Mouse (Mus musculus): ENCODE measurements at regions not wholly inside any gene's neighbourhood (a gene's known extent, or its start where the extent isn't known, plus 50 kb on each side); places are given as distances from the start of the nearest gene placed in this dataset.

DNA sequence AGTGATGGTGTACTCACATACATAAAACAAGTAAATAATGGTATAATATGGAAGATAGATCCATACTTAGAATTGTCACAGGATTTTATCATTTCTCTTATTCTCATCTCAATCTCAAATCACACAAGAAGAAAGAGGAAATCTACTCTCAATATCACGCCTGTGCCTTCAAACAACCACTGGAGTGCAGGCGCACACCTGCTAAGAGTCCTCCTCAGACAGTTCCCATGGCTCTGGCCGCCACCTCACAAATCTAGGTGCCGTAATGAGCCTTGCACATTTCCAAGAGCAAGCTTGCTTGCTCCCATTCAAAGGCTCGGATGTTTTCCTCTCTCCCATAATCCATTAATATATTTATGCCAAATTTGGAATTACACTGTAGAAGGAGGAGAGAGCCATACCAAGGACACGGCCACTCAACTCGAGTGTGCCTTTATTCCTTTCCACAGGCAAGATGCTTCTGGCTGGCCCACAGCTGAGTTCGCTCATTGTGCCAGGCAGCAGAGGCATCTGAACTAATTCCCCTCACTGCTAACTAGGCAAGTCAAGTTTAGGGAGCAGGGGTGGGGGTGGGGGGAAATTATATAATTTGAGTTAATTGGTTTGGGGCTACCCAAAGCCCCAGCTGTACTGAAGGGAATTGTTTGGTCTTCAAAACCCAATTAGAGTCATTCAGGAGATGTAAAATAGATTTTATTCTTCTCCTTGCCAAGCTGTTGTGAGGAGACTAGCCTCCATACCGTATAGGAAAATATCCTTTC, 209.2 kb upstream of the Hes1 start:
- peak; percentile 28 for TF ChIP-seq CTCF (IDR thresholded peaks at IDR 0.05; ENCODE audit: low read depth)
- ATAC-seq, result no peak
- H3K27ac ChIP-seq (ENCODE audit: low read depth, low read length), result no peak overlapping the region
- no peaks in the 10 kb centered on the region for H3K27me3 ChIP-seq (replicated peaks; ENCODE audit: control insufficient read depth, insufficient read depth, low read length)
- no peaks in the 10 kb centered on the region for H3K36me3 ChIP-seq (ENCODE audit: control insufficient read depth, insufficient read depth)
- WGBS, result 83% methylated on average over 9 of the region's 9 CpGs
- no peaks in the 10 kb centered on the region; the same call in 1 of the 2 replicates for H3K4me1 ChIP-seq (replicated peaks; ENCODE audit: control insufficient read depth, insufficient read depth, low read length)
- H3K4me3 ChIP-seq (ENCODE audit: low read depth, low read length), result no peak overlapping the region
- H3K4me2 ChIP-seq (replicated peaks; ENCODE audit: low read depth), result no peak overlapping the region
- no peak overlapping the region for H3K9ac ChIP-seq (ENCODE audit: low read depth, low read length)
- H3K9me3 ChIP-seq (ENCODE audit: control insufficient read depth), result no peaks in the 10 kb centered on the region

DNA sequence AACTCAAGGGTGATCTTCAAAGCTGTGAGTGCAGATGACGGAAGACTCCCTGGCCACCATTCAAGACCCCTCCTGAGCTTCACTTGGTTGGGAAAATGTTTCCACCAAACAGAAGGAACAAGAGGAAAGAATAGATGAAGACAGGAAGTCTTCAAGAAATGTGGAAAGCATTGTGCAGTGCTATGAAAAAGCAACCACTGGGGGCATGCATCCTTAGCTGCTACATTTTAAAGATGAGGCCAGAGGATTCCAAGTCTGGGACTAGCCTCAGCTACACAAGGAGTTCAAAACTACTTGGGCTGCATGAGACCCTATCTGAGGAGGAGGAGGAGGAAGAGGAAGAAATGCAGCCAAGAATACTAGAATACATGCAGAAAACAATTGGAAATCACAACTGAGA, 207.6 kb upstream of the Hes1 start:
- Histone ChIP-seq H3K4me1 (replicated peaks; ENCODE audit: control insufficient read depth, insufficient read depth, low read length) (0 out of 2 replicates have a peak, but pooled peaks cover 6% of the 10 kb centered on the region), H3K4me3 (ENCODE audit: low read depth, low read length) (no peak overlapping the region), H3K4me2 (replicated peaks; ENCODE audit: low read depth) (no peak overlapping the region), H3K27me3 (replicated peaks; ENCODE audit: control insufficient read depth, insufficient read depth, low read length) (no peaks in the 10 kb centered on the region), H3K36me3 (ENCODE audit: control insufficient read depth, insufficient read depth) (no peaks in the 10 kb centered on the region), H3K9me3 (ENCODE audit: control insufficient read depth) (no peaks in the 10 kb centered on the region), H3K9ac (ENCODE audit: low read depth, low read length) (no peak overlapping the region), H3K27ac (ENCODE audit: low read depth, low read length) (no peak overlapping the region)
- 90% methylated on average over 1 of the region's 1 CpGs for WGBS
- no peak for ATAC-seq
- TF ChIP-seq CTCF (IDR thresholded peaks at IDR 0.05; ENCODE audit: low read depth), result peak; percentile 62

DNA sequence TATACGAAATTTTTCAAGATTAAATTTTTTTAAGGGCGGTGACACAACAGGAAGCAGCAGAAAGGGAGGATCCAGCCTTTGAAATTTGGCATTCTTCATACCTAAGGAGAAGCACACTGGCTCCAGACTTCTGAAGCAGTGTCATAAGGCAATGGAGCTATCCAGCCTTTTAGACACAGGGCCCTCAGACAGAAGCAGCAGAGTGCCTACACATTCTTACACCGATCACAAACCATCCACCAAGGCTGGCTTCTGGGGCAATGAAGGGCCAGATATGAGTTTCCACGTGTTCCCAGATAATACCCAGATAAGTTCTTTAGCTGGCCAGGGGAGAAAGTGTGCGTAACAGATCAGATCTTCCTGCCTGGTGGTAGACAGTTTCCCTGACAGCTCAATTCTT, 205.5 kb upstream of the Hes1 start:
- no peak for ATAC-seq
- TF ChIP-seq CTCF (IDR thresholded peaks at IDR 0.05; ENCODE audit: low read depth), result no peak
- Histone ChIP-seq H3K4me1 (replicated peaks; ENCODE audit: control insufficient read depth, insufficient read depth, low read length) (0 out of 2 replicates have a peak, but pooled peaks cover 6% of the 10 kb centered on the region), H3K4me2 (replicated peaks; ENCODE audit: low read depth) (no peak overlapping the region), H3K27me3 (replicated peaks; ENCODE audit: control insufficient read depth, insufficient read depth, low read length) (no peaks in the 10 kb centered on the region), H3K36me3 (ENCODE audit: control insufficient read depth, insufficient read depth) (no peaks in the 10 kb centered on the region), H3K4me3 (ENCODE audit: low read depth, low read length) (no peak overlapping the region), H3K9ac (ENCODE audit: low read depth, low read length) (no peak overlapping the region), H3K27ac (ENCODE audit: low read depth, low read length) (no peak overlapping the region), H3K9me3 (ENCODE audit: control insufficient read depth) (no peaks in the 10 kb centered on the region)
- 53% methylated on average over 5 of the region's 5 CpGs for WGBS

DNA sequence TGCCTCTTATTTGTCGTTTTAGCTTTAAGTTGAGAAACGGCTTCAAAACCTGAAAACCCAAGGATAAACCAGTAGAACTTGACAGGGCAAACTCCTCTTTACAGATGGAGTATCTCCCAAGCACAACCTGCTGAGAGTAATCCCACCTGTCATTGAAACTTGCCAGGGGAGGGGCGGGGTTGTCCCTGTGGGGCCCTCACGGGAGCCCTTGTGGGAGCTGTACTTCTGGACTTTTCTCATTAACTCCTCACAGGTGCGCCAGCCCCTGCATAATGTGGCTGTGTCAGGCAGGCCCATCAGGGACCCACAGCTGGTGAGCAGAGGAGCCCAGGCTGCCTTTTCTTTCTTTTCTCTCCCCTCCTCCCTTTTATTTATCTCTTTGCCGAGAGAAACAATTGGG, 203.9 kb upstream of the Hes1 start:
- Histone ChIP-seq H3K9ac (ENCODE audit: low read depth, low read length) (no peak overlapping the region), H3K9me3 (ENCODE audit: control insufficient read depth) (no peaks in the 10 kb centered on the region), H3K27ac (ENCODE audit: low read depth, low read length) (no peak overlapping the region), H3K36me3 (ENCODE audit: control insufficient read depth, insufficient read depth) (no peaks in the 10 kb centered on the region), H3K4me2 (replicated peaks; ENCODE audit: low read depth) (peak overlapping the region; percentile 24), H3K4me1 (replicated peaks; ENCODE audit: control insufficient read depth, insufficient read depth, low read length) (0 out of 2 replicates have a peak, but pooled peaks cover 6% of the 10 kb centered on the region), H3K4me3 (ENCODE audit: low read depth, low read length) (no peak overlapping the region), H3K27me3 (replicated peaks; ENCODE audit: control insufficient read depth, insufficient read depth, low read length) (no peaks in the 10 kb centered on the region)
- TF ChIP-seq CTCF (IDR thresholded peaks at IDR 0.05; ENCODE audit: low read depth), result no peak
- ATAC-seq, result peak; percentile 67
- WGBS, result 26% methylated on average over 6 of the region's 6 CpGs

DNA sequence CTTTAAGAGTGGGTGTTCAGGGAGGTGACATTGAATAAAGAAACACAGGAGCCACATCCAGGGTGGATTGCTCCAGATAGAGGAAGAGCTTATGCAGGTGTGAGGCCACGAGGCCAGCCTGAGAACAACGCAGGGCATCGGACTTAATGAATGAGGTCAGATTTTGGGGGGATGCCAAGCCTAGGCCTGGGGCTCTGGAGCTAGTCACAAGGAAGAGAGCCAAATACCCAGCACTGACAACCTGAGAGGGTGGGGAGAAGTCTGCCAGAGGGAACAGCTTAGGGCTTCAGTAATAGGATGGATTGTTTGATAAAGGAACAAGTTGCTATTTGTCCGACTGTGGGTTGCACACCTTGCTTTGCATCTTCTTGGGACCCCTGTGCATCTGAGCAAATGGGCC, 203.1 kb upstream of the Hes1 start:
- no peak for TF ChIP-seq CTCF (IDR thresholded peaks at IDR 0.05; ENCODE audit: low read depth)
- H3K27ac ChIP-seq (ENCODE audit: low read depth, low read length), result no peak overlapping the region
- 0 out of 2 replicates have a peak, but pooled peaks cover 6% of the 10 kb centered on the region for H3K4me1 ChIP-seq (replicated peaks; ENCODE audit: control insufficient read depth, insufficient read depth, low read length)
- no peak for ATAC-seq
- H3K4me2 ChIP-seq (replicated peaks; ENCODE audit: low read depth), result no peak overlapping the region
- WGBS, result 28% methylated on average over 4 of the region's 4 CpGs
- no peak overlapping the region for H3K9ac ChIP-seq (ENCODE audit: low read depth, low read length)
- H3K9me3 ChIP-seq (ENCODE audit: control insufficient read depth), result no peaks in the 10 kb centered on the region
- no peaks in the 10 kb centered on the region for H3K36me3 ChIP-seq (ENCODE audit: control insufficient read depth, insufficient read depth)
- H3K27me3 ChIP-seq (replicated peaks; ENCODE audit: control insufficient read depth, insufficient read depth, low read length), result no peaks in the 10 kb centered on the region
- no peak overlapping the region for H3K4me3 ChIP-seq (ENCODE audit: low read depth, low read length)

DNA sequence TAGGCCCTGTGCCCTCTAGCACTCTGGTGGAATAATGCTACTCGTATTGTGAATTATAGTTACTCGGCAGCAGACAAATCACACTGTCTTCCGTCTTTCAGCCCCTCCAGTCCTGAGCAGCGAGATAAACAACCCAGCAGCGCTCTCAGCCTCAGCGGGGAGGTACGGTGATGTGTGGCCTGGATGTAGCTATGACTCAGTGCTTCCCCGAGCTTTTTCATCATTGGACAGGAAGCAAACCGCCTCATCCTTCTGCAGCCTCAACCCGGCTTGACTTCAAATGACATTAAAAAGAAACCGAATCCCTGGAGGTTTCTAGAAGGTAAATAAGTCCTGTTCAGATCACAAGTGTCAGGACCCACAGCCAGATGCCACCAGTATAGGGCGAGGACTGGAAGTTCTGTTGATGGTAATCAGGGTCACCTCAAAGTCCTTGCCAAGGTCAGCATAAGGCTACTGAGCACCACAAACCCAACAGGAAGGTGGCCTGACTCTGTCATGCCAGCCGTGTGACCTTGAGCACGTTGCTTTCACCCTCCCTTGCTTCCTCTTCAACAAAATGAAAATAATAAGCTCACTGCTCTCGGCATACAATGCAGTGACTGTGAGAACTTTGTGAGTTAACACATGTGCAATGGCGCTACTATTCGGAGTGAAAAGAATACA, 199.0 kb upstream of the Hes1 start:
- no peak overlapping the region for H3K27ac ChIP-seq (ENCODE audit: low read depth, low read length)
- H3K9ac ChIP-seq (ENCODE audit: low read depth, low read length), result no peak overlapping the region
- no peaks in the 10 kb centered on the region for H3K27me3 ChIP-seq (replicated peaks; ENCODE audit: control insufficient read depth, insufficient read depth, low read length)
- no peaks in the 10 kb centered on the region for H3K36me3 ChIP-seq (ENCODE audit: control insufficient read depth, insufficient read depth)
- no peak overlapping the region for H3K4me3 ChIP-seq (ENCODE audit: low read depth, low read length)
- H3K4me1 ChIP-seq (replicated peaks; ENCODE audit: control insufficient read depth, insufficient read depth, low read length), result 0 out of 2 replicates have a peak, but pooled peaks cover 6% of the 10 kb centered on the region
- 67% methylated on average over 17 of the region's 17 CpGs for WGBS
- ATAC-seq, result no peak
- H3K4me2 ChIP-seq (replicated peaks; ENCODE audit: low read depth), result no peak overlapping the region
- TF ChIP-seq CTCF (IDR thresholded peaks at IDR 0.05; ENCODE audit: low read depth), result 0 out of 2 replicates have a peak, but pooled peaks have one; percentile 2
- no peaks in the 10 kb centered on the region for H3K9me3 ChIP-seq (ENCODE audit: control insufficient read depth)

Data from intestine, postnatal 0 days (tissue).